Mouse (Mus musculus): ENCODE measurements around the gene Rhof.

Rhof gene

GRCm38 (mm10) chr5:123083340-123084050 lies 49.0 kb downstream of the Rhof start:
- in situ Hi-C loops (cut with MboI; ENCODE audit: unreplicated experiment in 2 of 2), result loop anchor here in 1 of 2 experiments (25.0 kb wide), 1 partner anchor 504 kb away; no protein-coding TSS in a partner anchor

DNA sequence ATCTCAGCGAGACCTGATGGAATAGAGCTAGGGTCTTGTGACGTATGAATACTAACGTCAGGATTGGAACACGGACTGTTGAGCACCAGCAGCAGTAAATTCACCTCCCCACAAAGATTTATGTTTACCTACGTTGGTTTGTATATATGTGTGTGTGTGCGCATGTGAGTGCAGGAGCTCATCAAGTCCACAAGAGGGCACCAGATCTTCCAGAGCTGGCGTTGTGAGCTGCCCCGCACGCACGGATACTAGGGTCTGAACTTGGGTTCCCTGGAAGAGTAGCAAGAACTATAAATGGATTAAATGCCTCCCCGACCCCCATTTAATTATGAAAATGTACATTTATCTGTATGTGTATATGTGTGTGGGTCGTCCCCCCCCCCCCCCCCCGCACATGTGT lies 52.0 kb downstream of the Rhof start:
- in situ Hi-C loops (cut with MboI; ENCODE audit: unreplicated experiment in 2 of 2), result loop anchor here in 1 of 2 experiments (25.0 kb wide), 1 partner anchor 507 kb away; no protein-coding TSS in a partner anchor

DNA sequence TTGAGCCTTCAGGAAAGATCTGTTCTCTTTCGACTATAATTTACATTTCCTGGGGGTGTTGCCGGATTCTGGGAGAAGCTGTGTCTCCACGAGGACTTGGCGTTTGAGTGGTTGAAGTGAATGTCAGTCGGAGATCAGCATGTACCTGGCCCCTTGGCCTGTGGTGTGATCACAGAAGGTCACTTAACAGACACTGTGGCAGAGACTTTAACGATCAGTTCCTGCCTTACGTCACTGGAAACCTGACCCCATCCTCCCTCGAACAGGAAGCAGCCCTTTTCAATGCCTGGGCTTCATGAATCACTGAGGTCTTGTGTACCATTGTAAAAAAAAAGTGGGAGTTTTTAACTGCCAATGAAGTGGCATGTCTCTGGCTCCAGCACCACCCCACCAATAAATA lies 52.5 kb downstream of the Rhof start:
- in situ Hi-C loops (cut with MboI; ENCODE audit: unreplicated experiment in 2 of 2), result loop anchor here in 1 of 2 experiments (25.0 kb wide), 1 partner anchor 507 kb away; no protein-coding TSS in a partner anchor

GRCm38 (mm10) chr5:123079568-123079967 lies 52.9 kb downstream of the Rhof start:
- in situ Hi-C loops (cut with MboI; ENCODE audit: unreplicated experiment in 2 of 2), result loop anchor here (5.0 to 25.0 kb wide), 2 partner anchors 33 to 508 kb away; no protein-coding TSS in a partner anchor

- in situ Hi-C loops (cut with MboI; ENCODE audit: unreplicated experiment in 2 of 2), result loop anchor here (5.0 to 25.0 kb wide), 2 partner anchors 36 to 511 kb away; no protein-coding TSS in a partner anchor
These were observed 55.8 kb downstream of the Rhof start for GRCm38 (mm10) chr5:123076419-123077281.

GRCm38 (mm10) chr5:123075576-123076418 lies 56.7 kb downstream of the Rhof start:
- in situ Hi-C loops (cut with MboI; ENCODE audit: unreplicated experiment in 2 of 2), result loop anchor here (5.0 to 25.0 kb wide), 2 partner anchors 37 to 512 kb away; no protein-coding TSS in a partner anchor

- in situ Hi-C loops (cut with MboI; ENCODE audit: unreplicated experiment in 2 of 2), result no loop called here
These were observed 63.8 kb downstream of the Rhof start for GRCm38 (mm10) chr5:123068714-123069113.

DNA sequence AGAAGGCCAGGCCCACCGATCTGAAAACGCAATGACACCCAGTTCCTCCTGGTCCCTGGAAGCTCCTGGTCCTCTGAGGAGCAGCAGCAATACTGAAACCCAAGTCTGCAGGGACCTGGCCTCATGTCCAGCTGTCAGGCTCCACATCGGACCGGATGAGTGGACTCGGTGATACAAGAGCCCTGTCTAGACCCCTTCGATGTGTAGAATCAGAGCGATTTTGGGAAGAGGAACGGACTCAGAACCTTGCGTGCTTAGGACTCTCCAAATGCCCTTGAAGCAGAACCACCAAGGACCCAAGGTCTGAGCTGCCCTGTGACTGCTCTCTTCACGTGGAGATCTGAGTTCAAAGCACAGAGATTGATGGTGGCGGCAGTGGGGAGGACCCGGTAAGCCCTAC lies 64.4 kb downstream of the Rhof start, which contains the start of gene Tmem120b:
Gene Tmem120b, plus strand, starts transcription at position 301 of the 400 bp plus-strand sequence.
- in situ Hi-C loops (cut with MboI; ENCODE audit: unreplicated experiment in 2 of 2), result no loop called here

DNA sequence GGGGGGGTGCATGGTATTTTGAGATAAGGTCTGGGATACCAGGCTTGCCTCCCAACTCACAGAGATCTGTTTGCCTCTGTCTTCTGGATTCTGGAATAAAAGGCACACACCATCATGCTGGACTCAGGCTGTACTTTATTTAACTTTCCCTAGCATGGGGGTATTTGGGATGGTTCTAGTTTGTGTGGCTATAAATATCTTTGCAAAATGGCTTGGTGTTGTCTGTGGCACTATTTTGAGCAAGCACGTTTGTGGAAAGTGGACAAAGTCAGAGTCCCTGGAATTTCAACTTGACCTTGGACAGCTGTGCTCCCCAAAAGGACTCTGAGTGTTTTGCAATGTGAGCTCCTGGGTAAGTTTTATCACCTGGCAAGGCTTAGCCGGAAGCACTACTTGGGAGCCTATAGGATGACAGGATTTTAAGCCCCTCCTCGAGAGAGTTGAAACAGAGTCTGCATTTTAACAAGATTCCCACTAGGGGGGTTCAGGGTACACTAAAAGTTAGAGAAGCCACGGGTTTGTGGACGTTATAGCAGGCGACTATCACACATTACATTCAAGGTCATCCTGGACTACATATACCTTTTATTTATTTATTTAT lies 65.0 kb downstream of the Rhof start:
- in situ Hi-C loops (cut with MboI; ENCODE audit: unreplicated experiment in 2 of 2), result no loop called here

- in situ Hi-C loops (cut with MboI; ENCODE audit: unreplicated experiment in 2 of 2), result loop anchor here (5.0 kb wide), 2 partner anchors 48 to 108 kb away; no protein-coding TSS in a partner anchor
These were observed 68.3 kb downstream of the Rhof start for GRCm38 (mm10) chr5:123064207-123064606.

- in situ Hi-C loops (cut with MboI; ENCODE audit: unreplicated experiment in 2 of 2), result loop anchor here (5.0 kb wide), 2 partner anchors 49 to 109 kb away; no protein-coding TSS in a partner anchor
These were observed 69.4 kb downstream of the Rhof start for GRCm38 (mm10) chr5:123063141-123063540.

- in situ Hi-C loops (cut with MboI; ENCODE audit: unreplicated experiment in 2 of 2), result loop anchor here (5.0 kb wide), 2 partner anchors 51 to 111 kb away; no protein-coding TSS in a partner anchor
These were observed 71.1 kb downstream of the Rhof start for GRCm38 (mm10) chr5:123061402-123061749.

- in situ Hi-C loops (cut with MboI; ENCODE audit: unreplicated experiment in 2 of 2), result loop anchor here (5.0 kb wide), 2 partner anchors 51 to 111 kb away; no protein-coding TSS in a partner anchor
These were observed 71.6 kb downstream of the Rhof start for GRCm38 (mm10) chr5:123060706-123061401.

DNA sequence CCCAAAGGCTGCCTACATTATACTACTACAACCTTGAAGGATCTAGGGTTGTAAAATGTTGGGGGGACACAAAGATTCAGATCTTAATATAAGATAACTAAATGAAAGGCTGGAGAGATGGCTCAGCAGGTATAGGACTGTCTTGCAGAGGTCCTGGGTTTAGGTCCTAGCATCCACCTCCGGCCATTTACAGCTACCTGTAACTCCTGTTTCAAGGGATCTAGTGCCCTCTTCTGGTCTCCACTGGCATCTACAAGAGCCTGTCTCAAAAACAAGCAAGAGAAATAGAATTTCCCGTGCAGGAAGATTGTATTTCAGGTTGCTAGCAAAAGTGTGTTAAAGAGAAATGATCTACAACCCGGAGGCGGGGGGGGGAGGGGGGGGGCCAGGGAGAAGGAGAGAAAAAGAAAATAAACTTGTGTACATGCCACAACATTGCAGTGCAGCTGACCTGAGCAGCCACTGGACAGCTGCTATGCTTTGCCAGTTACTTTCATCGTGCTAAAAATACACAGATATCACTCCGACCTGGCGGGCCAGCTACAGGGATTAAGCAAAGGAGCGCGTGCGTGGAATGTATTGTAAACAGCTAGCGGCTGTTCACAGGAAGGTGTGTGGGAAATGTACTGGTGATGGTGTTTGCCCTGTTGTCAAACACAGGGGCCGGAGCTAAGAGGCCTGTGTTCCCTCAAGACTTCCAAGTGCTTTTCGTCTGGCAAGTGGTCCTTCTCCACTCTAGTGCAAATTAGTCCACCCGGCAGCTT lies 72.6 kb downstream of the Rhof start:
- in situ Hi-C loops (cut with MboI; ENCODE audit: unreplicated experiment in 2 of 2), result loop anchor here (5.0 kb wide), 3 partner anchors 52 to 248 kb away; no protein-coding TSS in a partner anchor

DNA sequence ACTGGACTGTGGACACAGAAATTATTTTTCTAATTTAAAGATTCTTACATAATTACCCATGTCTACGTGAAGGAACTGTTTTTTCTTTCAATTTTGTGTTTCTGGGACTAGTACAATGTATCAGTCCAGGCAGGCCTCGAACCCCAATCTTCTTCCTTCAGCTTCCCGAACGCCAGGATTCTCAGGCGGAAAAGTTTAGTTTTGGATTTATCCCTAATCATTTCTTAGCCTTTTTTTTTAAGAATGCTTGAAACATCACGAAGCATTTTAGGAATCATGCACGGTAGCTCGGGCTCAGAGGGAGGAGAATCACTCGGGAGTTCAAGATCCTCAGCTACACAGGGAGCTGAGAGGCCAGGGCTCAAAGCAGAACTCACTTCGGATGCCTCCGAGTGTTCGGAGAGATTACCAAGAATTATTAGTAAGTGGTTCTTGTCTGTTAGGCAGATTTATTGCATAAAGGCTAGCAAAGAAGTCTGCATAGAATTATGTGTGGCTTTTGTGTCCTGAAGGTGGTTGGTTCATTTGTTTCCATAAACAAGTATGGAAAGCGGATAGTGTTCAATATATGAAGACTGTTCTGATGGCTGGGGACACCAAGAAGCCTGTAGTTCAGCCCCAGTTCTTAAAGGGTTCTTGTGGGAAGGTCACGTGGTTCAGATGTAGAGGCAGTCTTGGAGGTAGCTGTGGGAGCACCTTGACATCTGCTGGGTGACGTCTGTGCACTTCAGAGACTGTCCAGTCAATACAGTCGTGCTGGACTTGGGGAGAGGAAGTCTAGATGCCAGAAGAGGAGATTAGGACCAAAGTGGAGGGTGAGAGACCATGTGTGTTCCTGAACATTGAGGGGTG lies 74.0 kb downstream of the Rhof start:
- in situ Hi-C loops (cut with MboI; ENCODE audit: unreplicated experiment in 2 of 2), result loop anchor here in 1 of 2 experiments (5.0 kb wide), 1 partner anchor 246 kb away; no protein-coding TSS in a partner anchor

DNA sequence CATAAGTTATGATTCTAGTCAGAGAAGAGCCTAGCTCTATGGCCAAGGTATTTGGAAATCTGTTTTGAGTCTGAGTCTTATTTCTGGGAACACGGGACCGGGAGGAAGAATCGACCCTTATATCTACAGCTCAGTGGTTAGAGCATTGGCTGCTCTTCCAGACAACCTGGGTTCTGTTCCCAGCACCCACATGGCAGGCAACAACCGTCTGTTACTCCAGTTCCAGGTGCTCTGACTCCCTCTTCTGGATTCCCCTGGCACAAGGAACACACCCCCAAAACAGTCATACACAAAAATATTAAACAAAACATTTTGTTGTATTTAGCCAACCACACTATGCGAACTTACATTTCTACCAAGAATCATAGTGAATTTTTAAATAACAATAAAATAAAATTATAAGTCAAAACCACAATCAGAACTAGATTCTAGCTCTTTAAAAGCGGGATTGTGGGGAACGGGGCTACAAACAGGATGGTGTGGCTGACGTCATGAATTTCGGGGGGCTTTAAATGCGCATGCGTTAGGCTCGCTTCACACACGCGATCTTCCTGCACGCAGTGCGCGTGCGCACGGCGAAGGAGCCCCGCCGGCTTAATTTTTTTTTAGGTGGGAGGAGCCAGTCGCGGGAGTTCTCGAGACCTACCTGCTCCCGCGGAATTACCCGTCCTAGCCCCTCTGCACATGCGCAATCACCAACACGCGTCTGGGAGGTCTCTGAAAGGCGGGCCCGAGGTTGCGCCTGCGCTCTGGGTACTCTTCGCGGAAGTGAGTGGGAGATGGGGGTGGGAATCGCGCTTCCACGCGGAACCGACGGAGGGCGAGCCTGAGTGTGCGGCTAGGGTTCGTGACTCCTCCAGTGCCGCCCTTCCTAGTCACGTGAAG lies 74.9 kb downstream of the Rhof start:
- in situ Hi-C loops (cut with MboI; ENCODE audit: unreplicated experiment in 2 of 2), result loop anchor here in 1 of 2 experiments (5.0 kb wide), 1 partner anchor 245 kb away; no protein-coding TSS in a partner anchor

All from v-Abl transformed pro-B cells (cell line).